Mouse (Mus musculus): ENCODE measurements around the gene Slfn4. TPM values are rescaled to one million over a fixed set of nuclear protein-coding genes. Genes with fewer than 3 reads are reported as not detected.
"Not testable (repeated sequence)": the region's sequence is repeated elsewhere in the genome, so short reads cannot be mapped to it uniquely, and the experiment has no call there.

The Slfn4 gene
- total and polyA plus RNA-seq, 2 experiments from 2014 or later = not detected

DNA sequence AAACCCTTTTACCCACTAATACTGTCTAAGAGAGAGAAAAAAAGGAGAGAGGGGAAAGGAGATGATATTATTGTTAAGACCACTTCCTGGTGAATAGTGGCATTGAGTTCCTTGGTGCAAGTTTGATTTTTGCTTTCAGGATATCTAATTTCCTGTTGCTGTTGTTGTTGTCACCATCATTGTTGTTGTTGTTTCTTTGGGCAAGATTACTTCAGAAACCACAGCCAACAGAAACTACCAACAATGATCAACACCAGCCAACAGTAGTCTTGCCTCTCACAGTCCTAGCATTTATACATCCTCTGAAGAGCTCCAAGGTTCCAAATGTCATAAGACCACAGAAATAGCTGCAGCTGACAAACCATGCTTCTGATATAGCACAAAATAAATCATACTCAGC, 30.0 kb downstream of the Slfn4 start:
- Histone ChIP-seq H3K27ac (ENCODE audit: low read depth, low read length) (no peak overlapping the region), H3K36me3 (ENCODE audit: insufficient read depth, low read length) (no peaks in the 10 kb centered on the region), H3K9ac (replicated peaks; ENCODE audit: low read length, poor library complexity, severe bottlenecking) (no peak overlapping the region), H3K27me3 (ENCODE audit: insufficient read depth, low read length) (no peaks in the 10 kb centered on the region), H3K4me3 (ENCODE audit: low read depth, low read length) (no peak overlapping the region), H3K9me3 (ENCODE audit: low read length) (no peaks in the 10 kb centered on the region), H3K4me1 (ENCODE audit: insufficient read depth, low read length) (no peaks in the 10 kb centered on the region), H3K4me2 (ENCODE audit: low read depth, low read length, poor library complexity, severe bottlenecking) (no peak overlapping the region)
- TF ChIP-seq CTCF (IDR thresholded peaks at IDR 0.05) = no peak
- DNase-seq (ENCODE audit: low spot score) = no peak
- ATAC-seq (ENCODE audit: low FRiP score) = no peak

DNA sequence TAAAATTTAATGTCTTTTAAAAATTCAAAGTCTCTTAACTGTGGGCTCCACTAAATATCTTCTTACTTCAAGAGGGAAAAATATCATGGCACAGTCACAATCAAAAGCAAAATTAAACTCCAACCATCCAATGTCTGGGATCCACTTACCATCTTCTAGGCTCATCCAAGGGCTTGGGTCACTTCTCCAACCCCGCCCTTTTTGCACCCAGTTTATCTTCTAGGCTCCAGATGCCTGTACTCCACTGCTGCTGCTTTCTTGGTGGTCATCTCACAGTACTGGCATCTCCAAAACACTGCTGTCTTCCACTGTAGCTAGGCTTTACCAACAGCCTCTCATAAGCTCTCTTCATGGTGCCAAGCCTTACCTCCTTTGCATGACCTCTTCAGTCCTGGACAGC, 41.1 kb downstream of the Slfn4 start:
- Histone ChIP-seq H3K4me2 (ENCODE audit: low read depth, low read length, poor library complexity, severe bottlenecking) (no peak overlapping the region), H3K27me3 (ENCODE audit: insufficient read depth, low read length) (no peaks in the 10 kb centered on the region), H3K9ac (replicated peaks; ENCODE audit: low read length, poor library complexity, severe bottlenecking) (no peak overlapping the region), H3K36me3 (ENCODE audit: insufficient read depth, low read length) (no peaks in the 10 kb centered on the region), H3K27ac (ENCODE audit: low read depth, low read length) (no peak overlapping the region), H3K4me3 (ENCODE audit: low read depth, low read length) (no peak overlapping the region), H3K9me3 (ENCODE audit: low read length) (no peaks in the 10 kb centered on the region), H3K4me1 (ENCODE audit: insufficient read depth, low read length) (no peaks in the 10 kb centered on the region)
- 70% methylated on average over 1 of the region's 1 CpGs for WGBS
- DNase-seq (ENCODE audit: low spot score) (no peak), ATAC-seq (ENCODE audit: low FRiP score) (no peak)
- TF ChIP-seq CTCF (IDR thresholded peaks at IDR 0.05) = no peak

DNA sequence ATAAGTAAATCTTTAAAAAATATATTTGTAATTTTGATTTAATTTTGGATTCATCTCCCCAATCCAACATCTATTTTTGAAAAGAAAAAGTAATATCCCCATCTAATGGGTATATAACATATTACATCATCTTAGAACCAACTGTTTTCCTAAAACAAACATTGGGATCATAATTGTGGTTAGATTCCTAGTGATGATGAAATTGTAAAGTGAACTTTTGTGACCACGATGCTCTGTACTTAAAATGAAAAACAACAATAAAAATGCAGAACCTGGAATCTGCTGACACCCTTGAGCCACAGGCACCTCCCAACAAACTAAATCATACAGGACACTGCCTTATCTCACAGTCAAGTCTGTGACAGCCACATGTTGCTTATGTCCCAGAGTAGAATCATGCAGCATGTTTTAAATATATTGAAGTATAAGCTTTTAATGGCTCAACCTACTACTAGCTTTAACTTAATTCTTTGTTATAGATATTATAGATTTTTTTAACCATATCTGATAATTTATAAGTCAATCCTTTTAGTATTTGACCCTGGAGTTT, 46.4 kb downstream of the Slfn4 start:
- H3K4me3 ChIP-seq (ENCODE audit: low read depth, low read length) = no peak overlapping the region
- no peak for ATAC-seq (ENCODE audit: low FRiP score)
- no peaks in the 10 kb centered on the region for H3K4me1 ChIP-seq (ENCODE audit: insufficient read depth, low read length)
- no peak overlapping the region for H3K9ac ChIP-seq (replicated peaks; ENCODE audit: low read length, poor library complexity, severe bottlenecking)
- H3K27ac ChIP-seq (ENCODE audit: low read depth, low read length) = no peak overlapping the region
- H3K9me3 ChIP-seq (ENCODE audit: low read length) = no peaks in the 10 kb centered on the region
- no peak overlapping the region for H3K4me2 ChIP-seq (ENCODE audit: low read depth, low read length, poor library complexity, severe bottlenecking)
- no peak for TF ChIP-seq CTCF (IDR thresholded peaks at IDR 0.05)
- 80% methylated on average over 1 of the region's 1 CpGs for WGBS
- no peak for DNase-seq (ENCODE audit: low spot score)
- H3K27me3 ChIP-seq (ENCODE audit: insufficient read depth, low read length) = no peaks in the 10 kb centered on the region
- H3K36me3 ChIP-seq (ENCODE audit: insufficient read depth, low read length) = no peaks in the 10 kb centered on the region

DNA sequence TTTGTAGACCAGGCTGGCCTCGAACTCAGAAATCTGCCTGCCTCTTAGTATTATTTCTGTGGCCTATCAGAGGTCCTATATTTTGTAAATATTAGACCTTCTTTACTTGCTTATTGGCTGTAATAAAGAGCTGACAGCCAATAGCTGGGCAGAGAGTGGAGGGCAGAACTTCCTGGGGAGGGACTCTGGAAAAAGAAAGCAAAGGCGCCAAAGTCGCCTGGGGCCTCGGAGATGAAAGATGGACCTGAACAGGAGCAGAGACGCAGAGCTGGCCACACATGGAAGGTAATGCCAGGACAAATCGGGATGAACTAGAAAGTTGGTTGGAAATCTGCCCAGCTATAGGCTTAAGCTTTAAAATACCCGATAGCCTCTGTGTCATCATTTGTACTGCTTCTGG, 48.4 kb downstream of the Slfn4 start:
- no peak overlapping the region for H3K27ac ChIP-seq (ENCODE audit: low read depth, low read length)
- no peak overlapping the region for H3K9ac ChIP-seq (replicated peaks; ENCODE audit: low read length, poor library complexity, severe bottlenecking)
- no peak for DNase-seq (ENCODE audit: low spot score)
- no peaks in the 10 kb centered on the region for H3K27me3 ChIP-seq (ENCODE audit: insufficient read depth, low read length)
- no peaks in the 10 kb centered on the region for H3K4me1 ChIP-seq (ENCODE audit: insufficient read depth, low read length)
- no peak overlapping the region for H3K4me3 ChIP-seq (ENCODE audit: low read depth, low read length)
- TF ChIP-seq CTCF (IDR thresholded peaks at IDR 0.05) = no peak
- ATAC-seq (ENCODE audit: low FRiP score) = no peak
- no peaks in the 10 kb centered on the region for H3K36me3 ChIP-seq (ENCODE audit: insufficient read depth, low read length)
- WGBS = 86% methylated on average over 7 of the region's 7 CpGs
- no peaks in the 10 kb centered on the region for H3K9me3 ChIP-seq (ENCODE audit: low read length)
- H3K4me2 ChIP-seq (ENCODE audit: low read depth, low read length, poor library complexity, severe bottlenecking) = no peak overlapping the region

DNA sequence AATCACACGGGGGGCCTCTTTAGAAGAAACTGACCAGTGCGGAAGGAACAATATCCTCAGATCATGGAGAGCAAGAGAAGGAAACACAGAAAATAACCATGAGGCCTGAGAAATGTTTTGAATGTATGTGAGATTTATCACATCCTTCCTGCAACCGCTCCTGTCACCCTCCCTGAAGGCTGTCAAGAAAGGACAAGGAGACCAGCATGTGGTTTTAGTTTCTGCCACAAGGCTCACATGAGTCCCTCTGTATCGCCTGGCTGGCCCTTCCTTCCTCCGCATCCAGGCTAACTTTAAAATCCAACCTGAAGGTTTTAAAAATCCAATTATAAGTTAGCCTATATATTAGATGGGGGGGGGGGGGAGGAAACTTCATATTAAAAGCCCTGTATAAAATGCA, 48.8 kb downstream of the Slfn4 start:
- DNase-seq (ENCODE audit: low spot score); H3K36me3 ChIP-seq (ENCODE audit: insufficient read depth, low read length); H3K4me2 ChIP-seq (ENCODE audit: low read depth, low read length, poor library complexity, severe bottlenecking); H3K9ac ChIP-seq (replicated peaks; ENCODE audit: low read length, poor library complexity, severe bottlenecking); H3K27me3 ChIP-seq (ENCODE audit: insufficient read depth, low read length); H3K9me3 ChIP-seq (ENCODE audit: low read length); H3K4me3 ChIP-seq (ENCODE audit: low read depth, low read length); H3K27ac ChIP-seq (ENCODE audit: low read depth, low read length); ATAC-seq (ENCODE audit: low FRiP score); H3K4me1 ChIP-seq (ENCODE audit: insufficient read depth, low read length): not testable (repeated sequence)
- 89% methylated on average over 5 of the region's 5 CpGs for WGBS

DNA sequence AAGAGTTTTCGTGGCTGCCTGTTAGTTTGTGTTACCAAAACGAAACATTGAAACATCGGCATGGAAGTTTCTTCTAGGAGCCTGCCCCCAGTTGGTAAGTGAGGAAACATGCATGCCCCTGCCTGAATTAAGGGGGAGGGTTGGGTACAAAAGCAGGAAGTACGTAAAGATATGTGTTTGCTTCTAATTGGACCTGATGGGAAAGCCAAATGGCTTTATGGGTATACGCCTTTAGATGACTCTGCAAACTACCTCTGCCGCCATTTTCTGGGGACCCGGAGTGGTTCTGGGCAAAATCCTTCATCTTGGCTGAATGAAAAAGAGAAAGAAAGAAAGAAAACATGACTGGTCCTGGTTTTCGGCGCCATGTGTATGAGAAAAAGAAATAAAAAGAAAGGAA, 49.2 kb downstream of the Slfn4 start:
- 97% methylated on average over 9 of the region's 9 CpGs for WGBS
- no peak for TF ChIP-seq CTCF (IDR thresholded peaks at IDR 0.05)
- Histone ChIP-seq H3K27me3 (ENCODE audit: insufficient read depth, low read length) (no peaks in the 10 kb centered on the region), H3K27ac (ENCODE audit: low read depth, low read length) (no peak overlapping the region), H3K4me2 (ENCODE audit: low read depth, low read length, poor library complexity, severe bottlenecking) (no peak overlapping the region), H3K36me3 (ENCODE audit: insufficient read depth, low read length) (no peaks in the 10 kb centered on the region), H3K9ac (replicated peaks; ENCODE audit: low read length, poor library complexity, severe bottlenecking) (no peak overlapping the region), H3K4me1 (ENCODE audit: insufficient read depth, low read length) (no peaks in the 10 kb centered on the region), H3K9me3 (ENCODE audit: low read length) (no peaks in the 10 kb centered on the region), H3K4me3 (ENCODE audit: low read depth, low read length) (no peak overlapping the region)
- DNase-seq (ENCODE audit: low spot score) = no peak
- ATAC-seq (ENCODE audit: low FRiP score) = no peak

Measured in midbrain, postnatal 0 days (tissue).